Mouse (Mus musculus) Patski (cell line): ENCODE data around the gene Aif1l. TPM values are rescaled to one million over a fixed set of nuclear protein-coding genes. Genes with fewer than 3 reads are reported as not detected.
A peak's percentile ranks its signal among the peaks of the same experiment; 100 is the strongest.

Experiments
- ATAC-seq: fragments of 100-300 bp; one replicate; pipeline ENCODE4 v1.8.0; 2021
- CTCF ChIA-PET: fragments of 350-600 bp; sonication (Branson Sonifier 250); formaldehyde crosslinking; loops from one replicate; lab custom pipeline; 2022; ENCODE audit warnings: inconsistent platforms; lab: Charles Lee
- POLR2A ChIA-PET: fragments of 350-600 bp; sonication (Branson Sonifier 250); formaldehyde crosslinking; loops from one replicate; lab custom pipeline; 2022; ENCODE audit warnings: antibody characterized with exemption, inconsistent platforms; lab: Charles Lee
- DNase-seq: peaks from one replicate; pipeline ENCODE4 v3.0.0-alpha.2; 2011; ENCODE audit warnings: low read depth, low spot score
- H3K27me3 ChIP-seq: fragments of 371-371 bp; one replicate; pipeline ENCODE4 v1.5.1; 2021
- CTCF ChIP-seq: fragments of 100-300 bp; IDR thresholded peaks from one replicate; pipeline ENCODE4 v1.5.1; 2021
- in situ Hi-C: fragments of 300-500 bp; cut with MboI; formaldehyde crosslinking; loops from 3 replicates; pipeline ENCODE4 v1.11.1; 2018; ENCODE audit warnings: low pct_unique_long_range_greater_than_20kb, mixed read lengths
- polyA plus RNA-seq: library from polyadenylated mRNA; unstranded; gene quantifications from one replicate; pipeline ENCODE4 v1.2.3, GENCODE M21; 2021

Aif1l gene
- polyA plus RNA-seq, 1 experiment from 2014 or later: 343 TPM

GRCm38 (mm10) chr2:31917636-31918035 is 32.3 kb upstream of the Aif1l start:
- CTCF ChIA-PET: interaction anchor here (0.8 to 1.3 kb wide), 5 partner anchors 11 to 217 kb away, joined by 3 to 4 read pairs (median 3); no protein-coding TSS in a partner anchor
- in situ Hi-C loops: no loop called here
- TF ChIP-seq CTCF: no peak
- ATAC-seq (peak; percentile 31), DNase-seq (no peak)
- H3K27me3 ChIP-seq: no peaks in the 10 kb centered on the region
- POLR2A ChIA-PET: interaction anchor here (1.1 kb wide), 1 partner anchor 57 kb away, joined by 3 read pairs; the partner anchor contains the start of gene Nup214

- CTCF ChIA-PET: no interaction called here
- H3K27me3 ChIP-seq: no peaks in the 10 kb centered on the region
- no peak for TF ChIP-seq CTCF
- ATAC-seq: no peak
- POLR2A ChIA-PET: no interaction called here
- no peak for DNase-seq
- in situ Hi-C loops: loop anchor here (5.0 kb wide), 1 partner anchor 209 kb away; no protein-coding TSS in a partner anchor
Measured at GRCm38 (mm10) chr2:31923645-31924044, 26.3 kb upstream of the Aif1l start.

- TF ChIP-seq CTCF: no peak
- ATAC-seq: no peak
- no peak for DNase-seq
- ChIA-PET POLR2A (interaction anchor here (0.8 kb wide), 1 partner anchor 240 kb away, joined by 3 read pairs; no protein-coding TSS in a partner anchor), CTCF (interaction anchor here (0.7 to 1.5 kb wide), 2 partner anchors 9 to 43 kb away, joined by 3 read pairs; no protein-coding TSS in a partner anchor)
- in situ Hi-C loops: loop anchor here (5.0 kb wide), 1 partner anchor 207 kb away; no protein-coding TSS in a partner anchor
- H3K27me3 ChIP-seq: no peaks in the 10 kb centered on the region
Measured at GRCm38 (mm10) chr2:31924811-31925210, 25.1 kb upstream of the Aif1l start.

- TF ChIP-seq CTCF: no peak
- no peaks in the 10 kb centered on the region for H3K27me3 ChIP-seq
- POLR2A ChIA-PET: interaction anchor here (0.6 kb wide), 1 partner anchor 100 kb away, joined by 5 read pairs; no protein-coding TSS in a partner anchor
- CTCF ChIA-PET: interaction anchor here (0.8 to 1.5 kb wide), 2 partner anchors 8 to 10 kb away, joined by 3 read pairs; no protein-coding TSS in a partner anchor
- ATAC-seq (no peak), DNase-seq (no peak)
- in situ Hi-C loops: no loop called here
Measured at GRCm38 (mm10) chr2:31925936-31926335, 24.0 kb upstream of the Aif1l start.

GRCm38 (mm10) chr2:31929664-31930063 is 20.3 kb upstream of the Aif1l start:
- in situ Hi-C loops: no loop called here
- H3K27me3 ChIP-seq: no peaks in the 10 kb centered on the region
- DNase-seq (no peak), ATAC-seq (no peak)
- POLR2A ChIA-PET: interaction anchor here (0.6 kb wide), 1 partner anchor 366 kb away, joined by 8 read pairs; no protein-coding TSS in a partner anchor
- no peak for TF ChIP-seq CTCF
- CTCF ChIA-PET: no interaction called here

- CTCF ChIA-PET: interaction anchor here (1.0 to 1.3 kb wide), 3 partner anchors 10 to 25 kb away, joined by 3 read pairs; no protein-coding TSS in a partner anchor
- in situ Hi-C loops: no loop called here
Measured at GRCm38 (mm10) chr2:31934551-31934950, 15.4 kb upstream of the Aif1l start.

GRCm38 (mm10) chr2:31935054-31935453 is 14.9 kb upstream of the Aif1l start:
- ATAC-seq (peak; percentile 92), DNase-seq (peak; percentile 73)
- TF ChIP-seq CTCF: no peak
- no peaks in the 10 kb centered on the region for H3K27me3 ChIP-seq
- ChIA-PET CTCF (interaction anchor here (0.8 to 1.3 kb wide), 3 partner anchors 10 to 25 kb away, joined by 3 read pairs; no protein-coding TSS in a partner anchor), POLR2A (interaction anchor here (0.6 to 2.4 kb wide), 4 partner anchors 14 to 192 kb away, joined by 4 to 6 read pairs (median 4); partner anchors contain the start of gene Aif1l)
- in situ Hi-C loops: no loop called here

More at GRCm38 (mm10) chr2:31934551-31934950, 15.4 kb upstream of the Aif1l start:
- POLR2A ChIA-PET: interaction anchor here (0.9 to 1.2 kb wide), 2 partner anchors 16 to 22 kb away, joined by 3 to 4 read pairs; no protein-coding TSS in a partner anchor
- no peak for TF ChIP-seq CTCF
- no peak for DNase-seq
- no peaks in the 10 kb centered on the region for H3K27me3 ChIP-seq
- no peak for ATAC-seq

GRCm38 (mm10) chr2:31938298-31938697 is 11.6 kb upstream of the Aif1l start:
- no peaks in the 10 kb centered on the region for H3K27me3 ChIP-seq
- in situ Hi-C loops: no loop called here
- ChIA-PET POLR2A (no interaction called here), CTCF (no interaction called here)
- no peak for ATAC-seq
- no peak for TF ChIP-seq CTCF
- no peak for DNase-seq

GRCm38 (mm10) chr2:31943011-31943410 is 6.9 kb upstream of the Aif1l start:
- no peak for DNase-seq
- POLR2A ChIA-PET: no interaction called here
- no peaks in the 10 kb centered on the region for H3K27me3 ChIP-seq
- TF ChIP-seq CTCF: no peak
- ATAC-seq: no peak
- in situ Hi-C loops: no loop called here
- CTCF ChIA-PET: no interaction called here

GRCm38 (mm10) chr2:31945580-31945979 is 4.4 kb upstream of the Aif1l start:
- DNase-seq: no peak
- TF ChIP-seq CTCF: no peak
- ChIA-PET CTCF (interaction anchor here (1.2 kb wide), 1 partner anchor 10 kb away, joined by 3 read pairs; no protein-coding TSS in a partner anchor), POLR2A (no interaction called here)
- in situ Hi-C loops: no loop called here
- no peak for ATAC-seq
- no peaks in the 10 kb centered on the region for H3K27me3 ChIP-seq

GRCm38 (mm10) chr2:31948392-31948791 is 1.5 kb upstream of the Aif1l start:
- POLR2A ChIA-PET: interaction anchor here (1.7 kb wide), 1 partner anchor 12 kb away, joined by 6 read pairs; no protein-coding TSS in a partner anchor
- no peak for DNase-seq
- ATAC-seq: no peak
- H3K27me3 ChIP-seq: no peaks in the 10 kb centered on the region
- TF ChIP-seq CTCF: no peak
- CTCF ChIA-PET: interaction anchor here (1.1 to 1.4 kb wide), 3 partner anchors 13 to 16 kb away, joined by 3 to 5 read pairs (median 3); no protein-coding TSS in a partner anchor
- in situ Hi-C loops: no loop called here
